Mouse (Mus musculus) embryonic fibroblast, embryonic 13.5 days (primary cell): ENCODE data around the gene Gabbr2.

Experiments
- CTCF ChIP-seq: IDR thresholded peaks from 2 replicates; pipeline ENCODE4 v1.5.1; 2011; ENCODE audit warnings: mild to moderate bottlenecking, control low read depth, low read length, moderate library complexity, borderline replicate concordance; ENCODE audit not compliant: insufficient read depth
- POLR2A ChIP-seq: IDR thresholded peaks from 2 replicates; pipeline ENCODE4 v1.6.1; 2011; ENCODE audit warnings: low read depth, mild to moderate bottlenecking, control low read depth, low read length, moderate library complexity

DNA sequence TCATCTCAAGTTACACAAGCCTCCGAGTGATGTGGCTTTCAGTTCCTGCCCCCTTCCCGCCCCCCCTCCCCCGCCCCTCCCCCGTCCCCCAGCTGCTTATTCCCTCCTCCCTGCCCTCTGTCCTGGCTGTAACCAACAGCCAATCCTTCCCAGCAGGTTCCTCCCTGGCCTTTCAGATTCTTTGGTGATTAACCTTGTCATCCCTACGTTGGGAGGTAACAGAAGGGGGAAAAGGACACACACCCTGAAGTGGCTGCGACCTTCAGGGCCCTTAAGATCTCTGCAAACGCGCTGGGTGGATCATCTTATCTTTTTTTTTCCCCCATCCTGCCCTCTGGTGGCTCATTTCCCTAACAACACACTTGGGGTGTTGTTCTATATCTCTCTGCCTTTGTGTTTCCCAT, 326.3 kb downstream of the Gabbr2 start:
- TF ChIP-seq CTCF (no peak), POLR2A (no peak)
